Mouse (Mus musculus): ENCODE measurements around the gene Fam20b.

The Fam20b gene

DNA sequence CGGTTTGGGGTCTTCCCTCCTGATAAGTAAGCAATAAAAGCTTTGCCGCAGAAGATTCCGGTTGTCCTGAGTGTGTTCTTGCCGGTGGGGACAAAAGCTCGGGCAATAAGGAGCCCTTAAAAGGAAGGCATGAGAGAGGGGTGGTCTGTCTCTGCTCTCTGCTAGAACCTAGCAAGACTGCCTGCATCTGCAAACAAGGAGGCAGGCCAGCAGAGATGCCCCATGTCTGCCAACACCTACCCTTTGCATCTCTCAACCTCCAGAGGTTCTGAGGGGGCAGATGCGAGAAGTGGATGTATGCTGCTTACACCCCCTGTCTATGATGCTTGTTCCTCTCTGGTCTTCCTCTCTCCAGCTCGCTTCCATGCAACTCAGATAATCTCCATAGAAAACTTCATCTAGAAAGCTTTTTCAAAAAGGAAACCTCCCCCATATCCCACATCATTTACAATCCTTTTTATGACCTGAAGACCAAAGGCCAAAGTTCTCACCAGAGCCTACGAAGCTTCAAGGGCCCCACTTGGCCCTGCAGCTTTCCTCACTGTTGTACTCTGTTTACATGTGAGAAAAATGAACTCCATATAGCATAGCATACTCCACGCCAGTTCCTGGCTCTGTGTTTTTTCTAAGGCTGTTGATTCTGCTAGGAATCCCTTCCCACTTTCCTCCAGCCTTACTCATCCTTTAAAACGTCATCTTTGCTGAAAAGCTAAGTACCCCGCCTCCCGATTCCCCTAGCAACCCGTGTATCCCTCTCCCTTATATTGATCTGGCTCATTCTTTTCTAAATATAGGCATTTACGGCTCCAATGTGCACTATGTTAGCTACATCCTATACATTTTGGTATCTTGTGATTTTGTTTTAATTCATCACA lies 8.6 kb upstream of the Fam20b start:
- no peak for DNase-seq (ENCODE audit: low spot score)

DNA sequence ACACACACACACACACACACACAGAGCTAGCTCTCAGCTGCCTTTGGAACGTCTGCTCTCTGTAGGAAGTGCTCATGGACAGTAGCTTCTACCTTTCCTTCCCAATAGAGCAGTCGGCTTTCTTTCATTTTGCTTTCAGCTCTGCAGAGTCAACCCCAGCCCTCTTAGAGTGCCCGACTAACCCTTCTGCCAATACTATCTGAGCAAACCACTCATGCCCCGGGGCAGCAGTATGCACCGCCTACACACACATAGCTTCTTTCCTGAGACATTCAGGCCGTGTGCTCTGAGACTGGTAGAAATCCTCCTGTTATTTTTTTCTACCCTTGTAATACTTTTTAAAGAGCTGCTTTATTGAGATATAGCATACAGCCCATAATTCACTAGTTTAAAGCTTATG lies 3.2 kb upstream of the Fam20b start:
- no peak for DNase-seq (ENCODE audit: low spot score)

- DNase-seq (ENCODE audit: low spot score): no peak
Measured at GRCm38 (mm10) chr1:156720046-156720445, 1.2 kb upstream of the Fam20b start.

DNA sequence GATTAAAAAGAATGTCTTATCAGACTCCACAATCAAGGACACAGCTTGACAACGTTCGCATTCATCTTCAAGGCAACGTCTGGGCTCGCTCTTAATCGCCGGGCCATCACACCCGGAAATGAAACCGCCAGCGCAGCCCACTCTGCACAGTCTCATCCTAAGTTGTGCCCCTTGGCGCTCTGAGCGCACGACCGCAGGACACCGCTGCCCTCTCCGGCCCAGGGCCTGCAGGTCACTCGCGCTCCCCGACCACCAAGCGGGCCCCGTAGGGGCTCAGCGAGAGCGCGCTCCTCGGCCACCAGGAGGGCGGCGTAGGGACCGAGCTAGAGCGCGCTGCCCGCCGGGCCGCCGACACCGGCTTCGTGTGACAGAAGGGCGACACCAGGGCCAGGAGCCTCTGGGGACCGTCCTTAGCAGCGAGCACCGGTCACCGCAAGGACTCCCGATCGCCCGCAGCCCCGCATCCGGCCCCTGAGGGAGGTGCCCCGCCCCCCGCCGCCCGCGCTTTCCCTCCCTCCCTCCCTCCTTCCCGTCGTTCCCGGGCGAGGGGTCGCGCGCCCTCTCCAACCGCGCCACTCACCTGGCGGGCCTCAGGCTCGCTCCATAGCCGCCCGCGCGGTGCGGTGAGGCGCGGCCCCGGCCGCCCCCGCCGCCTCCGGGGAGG lies 468 bp downstream of the Fam20b start:
- DNase-seq (ENCODE audit: low spot score): peak; percentile 41

DNA sequence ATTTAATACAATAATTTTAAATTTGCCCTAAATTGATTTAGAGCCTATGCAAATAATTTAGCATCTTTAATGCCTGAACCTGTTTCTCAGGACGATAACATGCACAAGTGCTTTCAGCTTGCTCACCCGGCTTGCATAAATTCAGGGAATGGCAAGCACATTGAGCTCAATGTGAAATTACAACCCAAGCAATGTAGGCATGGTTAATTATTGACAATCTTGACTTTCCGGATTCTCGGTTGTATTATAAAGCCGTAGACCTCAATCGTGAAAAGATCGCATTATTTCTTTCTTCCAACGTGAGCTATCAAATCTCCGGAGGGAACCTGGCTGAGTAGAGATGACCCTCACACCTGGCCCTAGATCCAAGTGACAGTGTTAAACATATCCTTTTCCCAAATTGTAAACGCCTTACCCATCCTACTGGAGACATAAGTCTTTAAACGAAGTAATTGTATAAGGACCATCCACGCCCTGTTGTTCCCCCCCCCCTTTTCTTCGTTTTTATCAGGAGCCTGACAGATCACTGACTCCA lies 1.1 kb downstream of the Fam20b start:
- no peak for DNase-seq (ENCODE audit: low spot score)

GRCm38 (mm10) chr1:156716681-156717080 lies 2.2 kb downstream of the Fam20b start:
- DNase-seq (ENCODE audit: low spot score): no peak

- no peak for DNase-seq (ENCODE audit: low spot score)
Measured at GRCm38 (mm10) chr1:156710472-156711098, 8.3 kb downstream of the Fam20b start.

DNA sequence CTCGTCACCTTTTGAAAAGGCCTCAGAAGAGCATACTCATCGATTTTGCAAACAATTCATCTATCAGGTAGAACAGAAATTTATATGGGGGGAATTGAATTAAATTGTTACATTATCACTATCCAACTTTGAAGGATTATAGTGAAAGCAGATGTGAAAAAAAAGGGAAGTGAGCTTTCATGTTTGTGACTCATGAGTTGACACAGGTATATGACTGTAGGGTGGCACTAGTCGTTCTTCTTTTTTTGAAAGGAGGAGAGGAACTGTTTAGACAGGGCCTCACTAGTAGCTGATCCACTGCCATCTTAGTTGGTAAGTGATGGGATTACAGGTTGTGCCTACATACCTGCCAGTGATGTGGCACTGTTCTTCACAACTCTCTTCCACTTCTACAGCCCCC lies 10.2 kb downstream of the Fam20b start:
- DNase-seq (ENCODE audit: low spot score): no peak

GRCm38 (mm10) chr1:156705696-156706285 lies 13.1 kb downstream of the Fam20b start:
- no peak for DNase-seq (ENCODE audit: low spot score)

- DNase-seq (ENCODE audit: low spot score): no peak
Measured at GRCm38 (mm10) chr1:156703444-156703843, 15.4 kb downstream of the Fam20b start.

GRCm38 (mm10) chr1:156702151-156702550 lies 16.7 kb downstream of the Fam20b start:
- no peak for DNase-seq (ENCODE audit: low spot score)

GRCm38 (mm10) chr1:156686025-156686661 lies 32.7 kb downstream of the Fam20b start:
- no peak for DNase-seq (ENCODE audit: low spot score)

GRCm38 (mm10) chr1:156679599-156679998 lies 39.3 kb downstream of the Fam20b start:
- DNase-seq (ENCODE audit: low spot score): no peak

DNA sequence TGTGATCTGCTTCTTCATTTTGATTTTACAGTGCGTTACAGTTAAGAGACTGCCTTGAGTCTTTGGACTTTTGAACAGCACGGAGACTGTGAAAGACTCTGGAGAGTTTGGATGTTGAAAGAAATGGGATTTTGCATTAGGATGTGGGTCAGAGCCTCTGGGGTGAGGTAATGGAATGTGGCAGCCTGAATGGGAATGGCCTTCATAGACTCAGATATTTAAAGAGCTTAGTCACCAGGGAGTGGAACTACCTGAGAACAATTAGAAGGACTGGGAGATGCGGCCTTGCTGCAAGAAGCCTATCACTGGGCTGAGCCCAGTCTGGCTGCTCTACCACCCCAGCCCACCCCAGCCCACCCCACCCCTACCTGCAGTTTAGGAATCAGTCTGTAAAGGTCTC lies 41.7 kb downstream of the Fam20b start:
- DNase-seq (ENCODE audit: low spot score): no peak

DNA sequence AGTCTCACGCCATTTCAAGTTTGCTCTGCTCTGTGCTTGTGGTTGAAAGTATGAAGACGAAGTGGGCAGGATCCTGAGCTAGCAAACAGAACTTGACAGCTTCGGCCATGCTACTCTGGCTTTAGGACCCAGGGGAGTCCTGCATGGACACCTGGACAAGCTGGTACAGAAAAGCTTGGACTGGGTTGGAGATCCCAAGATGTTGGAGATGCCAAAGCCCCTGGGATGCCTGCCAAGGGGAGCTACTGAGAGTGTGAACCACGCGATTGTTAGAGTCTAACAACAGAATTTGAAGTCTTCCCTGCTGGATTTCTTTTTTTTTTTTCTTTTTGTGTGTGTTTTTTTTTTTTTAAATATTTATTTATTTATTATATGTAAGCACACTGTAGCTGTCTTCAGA lies 42.3 kb downstream of the Fam20b start:
- no peak for DNase-seq (ENCODE audit: low spot score)

DNA sequence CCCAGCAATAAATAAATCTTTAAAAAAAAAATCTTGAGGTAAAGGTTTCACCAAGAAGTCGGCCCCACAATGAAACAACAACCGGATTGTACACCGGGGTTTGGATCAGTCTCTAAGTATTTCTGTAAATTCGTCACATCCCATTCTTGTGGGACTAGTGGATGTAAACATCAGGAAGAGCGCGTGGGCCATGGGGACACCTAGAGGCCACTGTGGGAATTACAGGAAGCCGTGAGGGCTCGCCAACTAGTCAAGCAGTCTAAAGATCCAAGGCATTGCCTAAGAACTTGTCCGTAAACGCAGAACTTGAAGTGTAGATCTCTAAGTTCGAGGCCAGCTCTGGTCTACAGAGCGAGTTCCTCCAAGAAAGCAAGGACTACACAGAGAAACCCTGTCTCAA lies 42.7 kb downstream of the Fam20b start:
- peak; percentile 60 for DNase-seq (ENCODE audit: low spot score)

- peak; percentile 72 for DNase-seq (ENCODE audit: low spot score)
Measured at GRCm38 (mm10) chr1:156674195-156675000, 44.5 kb downstream of the Fam20b start, which contains the start of gene Tor3a. TSS of gene Tor3a (minus strand) at chr1:156674356.

DNA sequence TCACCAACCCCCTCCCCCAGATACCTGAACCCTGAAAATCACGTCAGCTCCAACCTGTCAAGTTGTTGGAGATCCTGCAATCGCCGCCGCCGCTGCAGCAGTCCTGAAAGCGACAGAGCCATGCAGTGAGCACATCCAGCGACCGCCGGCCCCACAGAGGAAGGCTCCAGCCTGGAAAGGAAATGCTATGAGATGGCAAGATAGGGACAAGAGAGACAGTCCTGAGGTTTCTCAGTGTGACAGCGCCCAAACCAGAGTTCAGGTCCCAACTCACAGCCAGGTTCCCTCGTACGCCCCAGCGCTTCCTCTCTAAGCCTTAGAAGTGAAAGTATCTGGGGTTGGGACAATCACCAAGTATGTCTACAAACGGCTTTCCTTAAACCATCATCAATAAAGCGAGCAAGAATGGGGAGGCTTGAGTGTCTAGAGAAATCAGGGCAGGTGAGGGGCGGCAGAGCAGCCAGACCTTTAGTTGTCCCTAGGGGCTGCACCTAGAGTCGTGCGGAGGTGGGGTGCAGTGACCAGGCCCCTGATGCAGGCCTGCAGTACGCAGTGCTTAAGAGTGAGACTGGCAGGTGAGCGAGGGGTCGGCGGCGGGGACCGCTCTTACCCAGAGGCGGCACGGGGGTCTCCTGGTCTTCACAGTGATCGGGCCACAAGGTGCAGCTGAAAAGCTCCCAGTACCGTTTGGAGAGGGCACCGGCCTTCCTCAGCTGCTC lies 45.3 kb downstream of the Fam20b start:
- no peak for DNase-seq (ENCODE audit: low spot score)

- DNase-seq (ENCODE audit: low spot score): no peak
Measured at GRCm38 (mm10) chr1:156672720-156673475, 46.0 kb downstream of the Fam20b start.

Data from urinary bladder, postnatal 25 days (tissue).